Mouse (Mus musculus) left cerebral cortex, adult 9 months (tissue): Measurements from ENCODE around the gene Tmem210.

Source experiments
- DNase-seq, 2 experiments: peaks; one replicate each; pipeline ENCODE4 v3.0.0; 2022; ENCODE audit warnings: low spot score in 2 of 2

Gene Tmem210

DNA sequence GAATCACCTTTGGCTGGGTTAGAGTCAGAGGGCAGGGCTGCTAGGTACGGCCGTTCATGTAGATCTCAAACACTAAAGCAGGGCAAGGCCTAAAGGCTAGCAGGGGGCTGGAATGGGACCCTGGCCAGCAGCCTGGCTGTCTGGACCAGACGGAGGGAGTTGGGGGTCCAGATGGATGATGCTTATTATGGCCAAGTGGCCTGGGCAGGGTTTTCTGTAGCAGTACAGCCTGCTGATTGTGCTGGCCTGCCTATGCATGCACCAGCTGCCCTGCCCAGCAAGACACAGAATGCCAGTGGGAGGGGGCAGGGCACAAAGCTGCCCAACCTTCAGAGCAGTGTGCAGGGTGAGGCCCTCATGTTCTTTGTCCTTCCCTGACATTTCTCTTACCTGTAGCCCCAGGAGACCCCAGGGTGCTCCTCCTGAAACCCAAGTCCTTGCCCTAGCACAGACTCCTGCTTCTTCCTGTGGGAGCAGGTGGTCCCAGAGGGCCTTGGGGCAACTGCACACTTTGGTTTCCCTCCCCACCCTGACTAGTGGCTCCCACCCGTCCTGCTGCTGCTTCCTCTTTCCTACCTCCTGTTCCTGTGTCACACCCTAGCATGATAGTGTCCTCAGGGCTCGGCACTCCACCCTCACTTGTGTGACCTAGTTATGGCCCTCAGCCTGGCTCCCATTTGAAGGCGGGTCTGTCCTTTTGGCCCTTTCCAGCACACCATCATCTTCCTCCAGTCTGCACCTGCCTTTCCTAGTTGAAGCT lies 21.9 kb upstream of the Tmem210 start:
- no peak for DNase-seq

DNA sequence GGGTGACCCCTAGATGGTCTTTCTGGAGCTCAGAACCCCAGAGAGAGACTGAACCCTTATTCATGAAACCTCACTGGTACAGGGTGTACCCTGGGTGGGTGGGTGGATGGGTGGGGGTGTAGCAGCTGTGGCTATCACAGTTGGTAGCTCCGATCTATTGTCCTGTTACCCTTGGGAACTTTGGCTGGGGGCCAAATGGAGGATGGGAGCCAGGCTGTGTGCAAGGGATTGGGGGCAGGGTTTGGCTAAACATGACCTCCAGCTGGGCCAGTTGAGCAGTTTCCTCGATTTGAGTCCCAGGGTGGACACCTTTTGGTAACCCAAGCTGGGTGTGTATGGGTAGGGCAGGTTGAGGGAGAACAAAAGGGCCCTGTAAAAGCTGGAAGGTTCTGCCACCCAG lies 21.2 kb upstream of the Tmem210 start:
- DNase-seq = peak in 1 of 2 experiments; percentile 76

- no peak for DNase-seq
Observed at GRCm38 (mm10) chr2:25267241-25267640, 20.7 kb upstream of the Tmem210 start.

DNA sequence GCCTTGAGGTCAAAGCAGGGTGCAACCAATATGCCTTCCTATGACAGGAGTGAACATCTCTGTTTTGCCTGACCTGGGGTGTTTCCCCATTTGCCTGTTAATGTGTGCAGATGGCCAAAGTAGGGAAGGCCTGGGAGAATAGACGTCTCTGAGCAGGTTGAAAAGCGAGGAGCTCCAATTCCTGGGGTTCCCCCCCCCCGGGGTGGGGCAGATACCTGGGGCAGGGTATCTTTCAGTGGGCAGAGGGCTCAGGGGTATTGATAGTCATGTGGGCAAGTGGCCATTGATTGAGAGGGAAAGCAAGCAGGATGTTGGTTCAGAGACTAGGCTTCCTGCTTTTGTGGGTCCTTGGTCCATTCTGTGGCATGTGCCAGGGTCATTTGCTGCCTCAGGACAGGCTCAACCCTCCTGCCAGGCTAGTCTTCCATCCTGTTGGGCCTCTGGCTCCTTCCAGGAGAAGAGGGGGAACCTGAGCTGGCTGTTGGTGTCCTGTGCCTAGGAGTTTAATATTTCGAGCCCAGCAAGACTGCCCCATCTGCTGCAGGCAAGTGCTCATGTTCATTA lies 20.1 kb upstream of the Tmem210 start:
- no peak for DNase-seq

DNA sequence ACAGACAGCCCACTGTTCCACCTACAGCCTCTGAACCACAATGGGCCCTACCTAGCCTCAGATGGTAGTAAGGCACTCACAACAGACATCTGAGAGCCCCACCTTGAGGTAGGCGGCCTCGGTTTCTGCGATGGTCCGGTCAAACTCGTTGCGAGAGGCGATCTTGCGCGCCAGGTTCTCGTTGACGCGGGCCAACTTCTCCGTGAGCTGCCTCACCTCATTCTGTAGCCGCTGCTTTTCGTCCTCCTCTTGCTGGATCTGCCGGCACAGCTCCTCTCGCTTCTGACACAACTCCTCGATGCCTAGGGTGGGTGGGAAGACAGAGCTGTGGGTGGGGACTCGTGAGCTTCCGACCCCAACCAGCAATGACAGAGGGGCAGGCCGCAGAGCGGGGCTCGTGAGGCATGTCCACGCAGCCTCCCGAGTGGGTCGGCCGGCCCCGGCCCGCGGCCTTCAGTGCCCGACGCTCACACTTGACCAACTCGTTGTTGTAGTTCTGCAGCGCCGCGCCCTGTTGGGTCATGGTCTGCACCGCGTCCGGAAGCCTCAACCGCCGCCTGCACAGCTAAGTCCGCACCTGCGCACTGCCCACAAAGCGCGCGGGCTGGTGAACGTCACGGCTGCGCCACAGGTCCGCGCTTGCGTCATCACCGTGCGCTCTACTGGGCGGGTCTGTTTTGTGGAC lies 16.0 kb upstream of the Tmem210 start, which contains the start of the genes Ssna1 and Anapc2:
Ssna1 (minus strand) TSS at position 612 of the 685 bp plus-strand sequence.
Anapc2 (plus strand) TSS at position 652 of the 685 bp plus-strand sequence.
- DNase-seq = peak; percentile 90 to 98

DNA sequence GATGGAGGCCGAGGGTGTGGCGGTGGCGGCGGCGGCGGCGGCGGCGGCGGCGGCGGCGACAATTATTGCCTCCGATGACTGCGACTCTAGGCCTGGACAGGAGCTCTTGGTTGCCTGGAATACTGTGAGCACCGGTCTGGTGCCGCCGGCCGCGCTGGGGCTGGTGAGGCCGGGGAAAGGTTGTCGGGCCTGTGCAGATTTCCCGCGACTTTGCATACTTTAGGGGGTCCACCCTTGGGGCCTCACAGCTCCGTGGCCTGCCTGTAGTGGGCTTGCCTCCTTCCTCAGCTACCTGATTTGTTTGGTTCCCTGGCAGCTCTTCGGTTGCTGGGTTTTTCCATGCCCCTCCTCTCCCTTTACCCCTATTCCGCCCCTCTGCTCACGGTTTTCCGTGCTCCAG lies 15.4 kb upstream of the Tmem210 start:
- no peak for DNase-seq

- no peak for DNase-seq
Observed at GRCm38 (mm10) chr2:25273010-25273409, 14.9 kb upstream of the Tmem210 start.

DNA sequence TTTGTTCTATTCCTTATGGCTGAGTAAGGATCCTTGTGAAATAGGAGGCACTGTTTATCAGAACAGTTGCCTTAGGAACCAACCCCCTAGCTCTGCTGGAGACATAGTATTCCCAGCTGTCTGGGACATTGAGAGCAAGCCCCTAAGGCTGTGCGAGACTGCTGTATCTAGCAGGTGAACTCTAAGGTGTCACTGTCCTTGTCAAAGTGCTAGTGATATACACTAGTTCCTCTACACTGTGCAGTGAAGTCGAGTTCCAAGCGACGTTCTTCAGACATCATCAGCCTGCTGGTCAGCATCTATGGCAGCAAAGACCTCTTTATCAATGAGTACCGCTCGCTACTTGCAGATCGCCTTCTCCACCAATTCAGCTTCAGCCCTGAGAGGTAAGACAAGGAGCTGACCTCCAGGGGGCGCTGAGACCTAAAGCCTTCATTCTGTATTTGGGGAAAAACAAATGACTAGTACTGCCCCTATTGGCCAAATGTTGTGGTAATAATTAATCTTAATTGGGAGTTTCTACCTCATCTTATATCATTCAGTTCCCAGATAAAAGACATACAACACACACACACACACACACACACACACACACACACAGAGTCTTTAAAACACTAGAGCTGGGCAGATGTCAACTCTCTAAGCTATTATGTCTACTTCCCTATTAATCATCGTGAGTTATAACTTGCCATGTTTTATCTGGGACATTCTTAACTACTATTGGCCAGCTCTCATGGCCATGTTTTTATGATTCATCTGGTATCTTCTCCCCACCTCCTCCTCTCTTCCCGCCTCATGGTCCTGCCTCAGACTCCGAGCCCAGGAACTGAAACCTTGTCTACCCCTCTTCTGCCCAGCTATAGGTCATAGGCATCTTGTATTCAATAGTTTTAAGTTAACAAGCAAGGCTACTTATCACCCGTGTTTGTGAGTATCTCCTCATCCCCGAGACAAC lies 8.7 kb upstream of the Tmem210 start:
- peak in 1 of 2 experiments; percentile 86 for DNase-seq

DNA sequence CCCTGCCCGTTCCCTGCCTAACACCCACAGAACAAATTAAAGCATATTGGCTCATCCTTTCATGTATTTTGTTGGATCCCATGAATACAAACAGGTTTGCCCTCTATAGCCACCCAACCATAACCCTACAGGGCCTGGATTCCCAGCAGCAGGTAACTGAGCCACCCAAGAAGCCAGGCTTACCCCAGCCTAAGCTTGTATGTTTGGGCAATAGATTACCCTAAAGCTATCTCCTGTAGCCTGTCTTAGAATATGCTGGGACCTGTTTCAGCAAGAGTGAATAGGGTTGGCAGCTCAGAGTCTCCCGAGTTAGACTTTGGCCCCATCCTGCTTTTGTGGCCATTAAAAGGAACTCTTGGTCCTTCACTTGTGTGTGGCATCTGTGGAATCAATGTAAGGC lies 2.4 kb upstream of the Tmem210 start:
- no peak for DNase-seq

DNA sequence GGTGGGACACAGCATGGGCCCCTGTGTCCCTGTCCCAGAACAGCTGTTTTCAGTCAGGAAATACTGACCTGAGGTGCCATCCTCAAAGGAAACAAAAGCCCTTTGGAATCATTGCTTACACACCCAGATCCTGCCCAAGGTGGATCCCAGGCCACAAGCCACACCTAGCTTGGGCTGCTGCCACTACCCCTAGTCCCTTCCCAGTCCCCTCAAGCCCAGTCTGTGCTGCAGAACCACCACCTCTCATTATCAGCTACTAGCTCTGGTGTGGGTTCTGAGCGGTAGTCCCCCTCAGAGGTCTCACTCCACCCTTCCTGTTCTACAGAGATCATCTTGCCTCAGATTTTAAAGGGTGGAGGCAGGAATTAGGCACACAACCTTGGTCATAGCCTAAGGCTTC lies 1.6 kb upstream of the Tmem210 start:
- no peak for DNase-seq

GRCm38 (mm10) chr2:25286837-25287636 lies 908 bp upstream of the Tmem210 start:
- no peak for DNase-seq

- no peak for DNase-seq
Observed at GRCm38 (mm10) chr2:25288734-25289345, 895 bp downstream of the Tmem210 start.

DNA sequence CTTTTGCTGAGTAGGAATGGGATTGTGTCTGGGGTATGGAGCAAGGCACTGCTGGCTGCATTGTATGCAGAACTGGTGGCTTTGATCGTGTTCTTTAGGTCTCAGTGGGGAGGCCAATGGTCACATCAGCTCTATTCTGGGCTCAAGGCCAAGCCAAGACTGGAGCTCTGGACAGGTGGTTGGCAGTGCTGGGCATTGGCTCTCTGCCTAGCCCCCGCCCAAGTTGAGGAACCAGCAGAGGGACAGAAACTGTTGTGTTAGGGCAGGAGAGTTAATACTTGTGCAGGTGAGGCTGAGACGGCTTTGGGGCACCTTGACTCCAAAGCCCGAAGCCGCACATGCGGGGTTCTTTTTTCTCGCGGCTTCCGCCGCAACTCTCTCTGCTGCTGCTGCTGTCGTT lies 1.7 kb downstream of the Tmem210 start, which contains the start of gene Lrrc26:
Lrrc26 (plus strand) TSS at position 265 of the 400 bp plus-strand sequence.
- DNase-seq = no peak

- DNase-seq = peak in 1 of 2 experiments; percentile 70
Observed at GRCm38 (mm10) chr2:25290101-25290815, 2.3 kb downstream of the Tmem210 start.

GRCm38 (mm10) chr2:25290816-25291130 lies 2.8 kb downstream of the Tmem210 start:
- DNase-seq = peak in 1 of 2 experiments; percentile 53

DNA sequence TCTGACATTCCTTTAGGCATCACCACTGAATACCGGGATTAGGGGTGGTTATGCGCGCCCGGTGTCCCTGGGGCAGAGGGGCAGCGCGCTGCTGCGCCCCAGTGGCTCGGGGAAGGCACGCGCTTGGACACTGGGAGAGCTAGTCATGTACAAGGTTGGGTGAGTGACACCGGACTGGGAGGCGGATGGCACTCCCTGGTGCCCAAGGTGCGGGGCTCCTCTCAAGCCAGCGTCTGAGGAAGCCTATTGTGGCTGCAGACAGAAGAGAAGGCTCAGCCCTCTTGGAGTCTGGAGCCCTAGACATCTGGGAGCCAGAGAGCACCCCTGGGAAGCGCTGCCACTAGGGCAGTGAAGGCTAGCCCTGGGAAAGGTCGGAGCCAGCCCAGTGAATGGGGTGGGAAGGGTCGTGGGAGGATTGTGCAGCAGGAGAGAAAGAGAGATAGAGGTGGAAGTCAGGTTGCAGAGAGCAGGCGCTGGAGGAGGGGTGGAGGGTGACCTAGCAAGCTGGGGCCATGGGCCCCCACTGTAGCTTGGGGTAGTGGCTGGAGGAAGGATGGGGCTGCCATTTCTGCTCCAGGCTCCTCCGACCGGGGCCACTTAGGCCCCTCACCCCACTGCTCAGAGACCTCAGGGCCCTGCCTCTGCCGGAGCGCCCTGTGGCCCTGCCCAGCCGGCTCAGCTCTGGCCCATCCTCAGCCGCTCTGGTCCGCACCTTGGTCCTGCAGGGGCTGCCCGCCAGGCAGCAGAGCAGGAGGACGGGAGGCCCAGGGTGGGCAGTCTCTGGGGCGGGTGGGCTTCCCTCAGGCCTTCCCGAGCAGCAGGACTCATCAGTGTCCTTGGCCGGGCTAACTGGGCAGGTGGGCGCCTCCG lies 3.5 kb downstream of the Tmem210 start:
- DNase-seq = no peak

DNA sequence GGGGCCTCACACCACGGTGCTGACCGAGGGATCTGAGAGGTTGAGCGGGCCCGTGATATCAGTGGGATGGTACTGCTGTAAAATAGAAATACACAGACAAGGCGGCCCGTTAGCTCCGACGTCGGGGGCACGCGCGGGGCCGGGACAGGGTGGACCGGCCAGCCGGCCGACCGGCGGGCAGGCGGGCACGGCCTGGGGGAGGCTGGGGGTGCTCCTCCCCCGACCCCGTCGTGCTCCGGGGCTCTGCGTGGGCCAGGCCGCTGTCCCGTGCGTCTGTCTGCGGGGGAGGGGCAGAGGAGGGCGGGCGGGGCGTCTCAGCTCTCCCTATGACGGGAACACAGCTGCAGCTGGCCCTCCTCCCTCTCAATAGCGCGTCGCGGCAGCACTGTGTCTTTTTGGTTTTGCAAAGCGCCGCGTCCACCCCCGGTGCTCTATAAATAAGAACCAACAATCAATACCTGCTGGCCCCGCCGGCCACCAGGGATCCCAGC lies 4.2 kb downstream of the Tmem210 start:
- peak in 1 of 2 experiments; percentile 57 for DNase-seq

DNA sequence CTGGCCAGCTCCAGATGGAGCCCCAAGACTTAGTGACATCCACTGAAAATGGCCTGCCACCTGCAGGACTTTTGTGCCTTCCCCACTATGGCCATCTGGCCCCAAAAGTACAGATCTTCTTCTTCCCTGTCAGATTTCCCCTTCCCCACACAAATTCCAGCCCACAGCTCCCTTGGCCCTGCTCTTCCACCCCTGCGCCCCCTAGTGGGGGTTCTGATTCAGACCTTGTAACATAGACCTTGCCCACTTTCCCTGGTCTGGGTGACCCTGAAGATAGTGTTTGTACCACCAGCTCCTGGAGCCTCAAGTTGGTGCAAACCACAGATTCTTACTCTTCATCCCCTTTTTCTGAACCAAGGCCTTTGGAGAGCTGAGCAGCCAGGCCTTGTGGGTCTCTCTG lies 4.9 kb downstream of the Tmem210 start:
- DNase-seq = peak in 1 of 2 experiments; percentile 64
